Mouse (Mus musculus) hindbrain, embryonic 16.5 days (tissue): Measurements from ENCODE around the gene Gigyf1. TPM values are rescaled to one million over a fixed set of nuclear protein-coding genes. Genes with fewer than 3 reads are reported as not detected.
A peak's percentile ranks its signal among the peaks of the same experiment; 100 is the strongest.

Source experiments
- ATAC-seq: fragments of 200-750 bp; cut with Nextera tagmentation; 2 replicates; pipeline ENCODE4 v1.8.0; 2017; ENCODE audit warnings: moderate TSS enrichment, moderate library complexity
- H3K27ac ChIP-seq: fragments of 300-500 bp; sonication (generic); 2 replicates; pipeline ENCODE4 v1.5.1; 2014; ENCODE audit warnings: low read depth, mild to moderate bottlenecking, control low read depth, low read length, moderate library complexity
- H3K27me3 ChIP-seq: fragments of 300-500 bp; sonication (generic); replicated peaks from 2 replicates; pipeline ENCODE4 v1.6.1; 2014; ENCODE audit warnings: low read length; ENCODE audit not compliant: control insufficient read depth, insufficient read depth
- H3K36me3 ChIP-seq: fragments of 300-500 bp; sonication (generic); 2 replicates; pipeline ENCODE4 v1.6.1; 2014; ENCODE audit warnings: mild to moderate bottlenecking, low read length, moderate library complexity, mixed read lengths; ENCODE audit not compliant: control insufficient read depth, insufficient read depth
- H3K4me1 ChIP-seq: fragments of 300-500 bp; sonication (generic); 2 replicates; pipeline ENCODE4 v1.6.1; 2014; ENCODE audit warnings: low read depth, low read length; ENCODE audit not compliant: control insufficient read depth, insufficient read depth
- H3K4me2 ChIP-seq: fragments of 300-500 bp; sonication (generic); 2 replicates; pipeline ENCODE4 v1.6.1; 2014; ENCODE audit warnings: mild to moderate bottlenecking, low read length, control low read depth, moderate library complexity
- H3K4me3 ChIP-seq: fragments of 300-500 bp; sonication (generic); 2 replicates; pipeline ENCODE4 v1.5.1; 2014; ENCODE audit warnings: mild to moderate bottlenecking, low read length, control low read depth, moderate library complexity
- H3K9ac ChIP-seq: fragments of 300-500 bp; sonication (generic); 2 replicates; pipeline ENCODE4 v1.6.1; 2014; ENCODE audit warnings: low read depth, mild to moderate bottlenecking, control low read depth, low read length, moderate library complexity
- H3K9me3 ChIP-seq: fragments of 300-500 bp; sonication (generic); 2 replicates; pipeline ENCODE4 v1.6.1; 2014; ENCODE audit warnings: mild to moderate bottlenecking, low read length, moderate library complexity; ENCODE audit not compliant: control insufficient read depth
- WGBS: fragments of 180-500 bp; shearing (Covaris S2); extraction: QIAGEN DNeasy Blood & Tissue Kit; methylation state at CpG from one replicate; pipeline ENCODE4 v1.1.7; 2014; 5-methylcytosine and 5-hydroxymethylcytosine counted together
- polyA plus RNA-seq: library from polyadenylated mRNA; unstranded; fragments of >200 nt; fragmentation: Nextera tagmentation; extraction: Ambion mirVana; gene quantifications from 2 replicates; pipeline ENCODE4 v1.2.1, GENCODE M21; 2015

Gene Gigyf1
- polyA plus RNA-seq, 1 experiment from 2014 or later, result 11.8 TPM

GRCm38 (mm10) chr5:137530588-137531413, 12.5 kb downstream of the Gigyf1 start:
- Histone ChIP-seq H3K4me2 (peak overlapping the region; percentile 69), H3K27me3 (no peaks in the 10 kb centered on the region), H3K4me1 (peaks cover 28% of the 10 kb centered on the region), H3K4me3 (peak overlapping the region; percentile 94), H3K9ac (peak overlapping the region; percentile 98), H3K27ac (peak overlapping the region; percentile 97), H3K36me3 (peaks cover 23% of the 10 kb centered on the region), H3K9me3 (no peaks in the 10 kb centered on the region)
- WGBS, result under 1% methylated on average over 40 of the region's 46 CpGs
- peak; percentile 45 for ATAC-seq

DNA sequence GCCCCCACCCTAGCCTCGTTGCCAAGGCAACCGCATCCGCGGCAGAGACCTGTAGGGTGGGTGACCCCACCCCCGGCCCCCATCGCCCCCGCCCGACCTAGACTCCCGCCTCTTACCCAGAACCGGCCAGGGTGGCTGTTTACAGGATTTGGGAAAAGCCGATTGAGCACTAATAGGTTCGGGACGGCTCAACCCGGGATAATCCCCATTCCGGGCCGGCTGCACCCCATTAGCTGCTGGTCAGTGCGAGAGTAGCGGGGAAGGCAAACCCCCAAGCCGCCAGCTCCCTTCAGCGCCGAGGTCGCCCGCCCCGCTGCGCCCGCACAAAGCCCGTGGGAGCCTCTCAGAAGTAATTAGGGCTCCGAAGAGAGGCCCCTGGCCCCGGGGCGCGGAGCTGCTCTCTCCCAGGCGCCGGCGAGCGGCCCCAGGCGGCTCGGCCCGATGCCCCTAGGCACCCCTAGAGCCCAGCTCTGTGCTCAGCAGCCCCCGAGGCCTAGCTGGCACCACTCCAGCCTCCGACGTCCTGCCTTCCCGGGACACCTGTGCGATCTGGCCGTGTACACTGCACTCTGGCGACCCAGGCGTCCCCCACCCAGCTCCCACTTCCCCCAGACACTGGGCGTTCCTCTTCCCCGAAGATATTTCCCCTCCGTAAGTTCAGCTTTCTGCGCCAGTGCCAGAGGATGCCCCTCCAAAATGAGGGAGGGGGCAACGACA, 13.2 kb downstream of the Gigyf1 start:
- WGBS, result under 1% methylated on average over 42 of the region's 51 CpGs
- Histone ChIP-seq H3K27ac (peak overlapping the region; percentile 97), H3K9me3 (no peaks in the 10 kb centered on the region), H3K4me3 (peak overlapping the region; percentile 94), H3K9ac (peak overlapping the region; percentile 98), H3K4me1 (peaks cover 23% of the 10 kb centered on the region), H3K36me3 (peaks cover 22% of the 10 kb centered on the region), H3K4me2 (peak overlapping the region; percentile 69), H3K27me3 (no peaks in the 10 kb centered on the region)
- peak; percentile 4; the same call in 1 of the 2 replicates for ATAC-seq

DNA sequence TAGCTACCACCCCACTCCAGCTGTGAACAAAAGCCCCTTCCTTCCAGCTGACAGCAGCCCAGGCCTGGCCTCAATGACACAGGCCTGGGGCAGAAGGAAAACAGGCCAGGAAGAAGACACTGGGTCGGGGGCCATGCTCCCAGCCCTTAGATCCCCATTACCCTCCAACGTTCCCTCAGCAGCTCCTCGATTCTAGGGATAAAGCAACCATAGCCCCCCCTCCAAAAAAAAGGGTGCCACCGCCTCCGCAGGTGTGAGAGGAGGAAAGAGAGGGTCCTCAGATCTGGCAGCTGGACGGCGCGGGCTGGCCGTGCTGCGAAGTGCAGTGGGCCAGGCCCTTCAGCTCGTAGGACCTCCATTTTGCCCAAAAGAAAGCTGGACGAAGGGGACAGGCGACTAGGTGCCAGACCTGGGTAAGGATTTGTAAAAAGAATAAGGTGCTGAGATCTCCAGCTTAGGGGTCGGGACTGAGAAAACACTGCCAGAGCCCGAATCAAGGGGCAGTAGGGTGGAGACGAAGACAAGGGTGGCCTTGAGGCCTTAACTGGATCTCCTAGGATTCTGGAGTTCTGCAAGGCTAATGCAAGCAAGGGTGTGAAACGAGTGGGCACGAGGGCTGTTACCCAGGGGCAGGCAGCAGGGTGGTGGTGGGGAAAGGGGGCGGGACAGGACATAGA, 13.9 kb downstream of the Gigyf1 start:
- Histone ChIP-seq H3K9me3 (no peaks in the 10 kb centered on the region), H3K4me1 (peaks cover 23% of the 10 kb centered on the region), H3K4me3 (peak overlapping the region; percentile 94), H3K36me3 (peaks cover 20% of the 10 kb centered on the region), H3K9ac (peak overlapping the region; percentile 98), H3K27me3 (no peaks in the 10 kb centered on the region), H3K4me2 (peak overlapping the region; percentile 69), H3K27ac (peak overlapping the region; percentile 97)
- no peak; the same call in 1 of the 2 replicates for ATAC-seq
- WGBS, result 0% methylated on average over 19 of the region's 19 CpGs

DNA sequence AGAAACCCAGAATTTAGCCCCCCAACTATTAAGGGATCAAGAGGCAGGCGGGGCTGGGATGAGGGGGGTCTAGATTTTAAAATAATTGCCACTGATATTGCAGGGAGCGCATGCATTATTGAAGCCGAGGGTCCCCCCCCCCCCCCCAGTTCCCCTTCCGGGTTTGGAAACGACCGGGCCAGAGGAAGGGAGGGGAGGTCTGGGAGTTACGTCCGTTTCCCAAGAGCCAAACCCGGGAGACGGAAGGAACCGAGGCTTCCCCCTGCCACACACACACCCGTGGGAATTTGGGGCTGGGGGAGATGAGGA, 14.4 kb downstream of the Gigyf1 start:
- Histone ChIP-seq H3K4me2 (peak overlapping the region; percentile 69), H3K4me1 (peaks cover 23% of the 10 kb centered on the region), H3K27me3 (no peaks in the 10 kb centered on the region), H3K9me3 (no peaks in the 10 kb centered on the region), H3K4me3 (peak overlapping the region; percentile 94), H3K36me3 (peaks cover 15% of the 10 kb centered on the region), H3K27ac (peak overlapping the region; percentile 97), H3K9ac (peak overlapping the region; percentile 98)
- WGBS, result 0% methylated on average over 9 of the region's 12 CpGs
- ATAC-seq, result peak; percentile 12

DNA sequence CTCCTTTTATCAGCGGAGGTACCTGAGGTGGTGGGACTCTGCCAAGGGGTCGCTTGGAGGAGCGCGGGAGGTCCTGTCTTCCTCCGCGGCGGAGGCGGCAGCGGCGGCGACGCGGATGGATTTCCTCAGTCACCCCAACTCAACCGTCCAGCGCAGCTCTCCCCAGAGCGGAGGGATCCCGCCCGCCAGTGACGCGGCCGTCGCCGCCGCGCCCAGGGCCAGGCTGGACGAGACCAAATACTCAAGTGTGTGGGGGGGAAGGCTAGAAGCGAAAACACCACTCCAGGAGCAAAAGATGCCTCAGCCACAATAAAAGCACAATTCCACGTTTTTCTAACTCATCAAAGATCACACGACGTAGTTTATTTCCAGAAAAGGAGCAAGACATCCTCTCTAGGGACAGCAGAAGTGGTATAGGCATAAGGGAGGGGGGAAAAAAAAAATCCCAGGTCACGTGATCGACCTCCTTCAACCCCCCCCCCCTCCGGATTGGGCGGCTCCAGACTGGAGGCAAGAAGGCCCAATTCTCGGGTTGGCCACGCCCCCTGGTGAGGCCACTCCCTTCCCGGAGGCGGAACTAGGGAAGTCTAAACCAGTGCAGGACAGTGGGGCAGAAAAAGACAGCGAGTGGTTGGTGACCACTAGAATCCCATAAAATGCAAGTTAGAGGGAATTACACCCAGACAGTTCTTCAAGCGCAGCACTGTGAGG, 14.9 kb downstream of the Gigyf1 start, which contains the start of the genes Epo and Gnb2:
TSS of gene Epo (minus strand) at position 126 of the 711 bp plus-strand sequence.
TSS of gene Gnb2 (minus strand) at position 394 of the 711 bp plus-strand sequence.
- H3K9ac ChIP-seq, result peak within 1 kb of the TSS; percentile 98
- H3K4me1 ChIP-seq, result peaks cover 22% of the 10 kb centered on the region
- no peaks in the 10 kb centered on the region for H3K9me3 ChIP-seq
- peak within 1 kb of the TSS; percentile 97 for H3K27ac ChIP-seq
- 0% methylated on average over 24 of the region's 40 CpGs for WGBS
- ATAC-seq, result peak; percentile 74
- no peaks in the 10 kb centered on the region for H3K27me3 ChIP-seq
- peaks cover 10% of the 10 kb centered on the region for H3K36me3 ChIP-seq
- H3K4me2 ChIP-seq, result peak within 1 kb of the TSS; percentile 69
- H3K4me3 ChIP-seq, result peak within 1 kb of the TSS; percentile 94

DNA sequence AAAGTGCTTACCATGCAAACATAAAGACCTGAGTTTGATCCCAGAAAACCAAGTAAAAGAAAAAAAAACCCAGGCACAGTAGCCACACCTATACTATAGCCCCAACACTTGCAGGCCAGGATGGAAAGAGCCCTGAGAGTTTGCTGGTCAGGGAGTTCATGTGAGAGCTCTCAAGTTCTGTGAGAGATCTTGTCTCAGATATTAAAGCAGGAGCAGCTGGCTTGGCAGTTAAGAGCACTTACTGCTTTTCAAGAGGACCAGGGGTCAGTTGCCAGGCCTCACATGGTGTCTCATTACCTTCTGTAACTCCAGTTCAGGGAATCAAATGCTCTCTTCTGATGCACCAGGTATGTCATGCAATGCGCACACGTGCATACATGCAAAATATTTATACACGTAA, 16.4 kb downstream of the Gigyf1 start:
- no peaks in the 10 kb centered on the region for H3K36me3 ChIP-seq
- H3K9ac ChIP-seq, result no peak overlapping the region
- H3K4me1 ChIP-seq, result peaks cover 18% of the 10 kb centered on the region
- no peak overlapping the region for H3K4me2 ChIP-seq
- no peak for ATAC-seq
- WGBS, result 91% methylated on average over 3 of the region's 3 CpGs
- no peaks in the 10 kb centered on the region for H3K9me3 ChIP-seq
- H3K27ac ChIP-seq, result no peak overlapping the region
- H3K4me3 ChIP-seq, result no peak overlapping the region
- H3K27me3 ChIP-seq, result no peaks in the 10 kb centered on the region

- Histone ChIP-seq H3K4me1 (peaks cover 12% of the 10 kb centered on the region), H3K9me3 (no peaks in the 10 kb centered on the region), H3K27me3 (no peaks in the 10 kb centered on the region), H3K36me3 (no peaks in the 10 kb centered on the region), H3K27ac (no peak overlapping the region), H3K4me2 (no peak overlapping the region), H3K4me3 (no peak overlapping the region), H3K9ac (no peak overlapping the region)
- ATAC-seq, result no peak
- WGBS, result 88% methylated on average over 9 of the region's 9 CpGs
Observed at GRCm38 (mm10) chr5:137535318-137535717, 17.0 kb downstream of the Gigyf1 start.

DNA sequence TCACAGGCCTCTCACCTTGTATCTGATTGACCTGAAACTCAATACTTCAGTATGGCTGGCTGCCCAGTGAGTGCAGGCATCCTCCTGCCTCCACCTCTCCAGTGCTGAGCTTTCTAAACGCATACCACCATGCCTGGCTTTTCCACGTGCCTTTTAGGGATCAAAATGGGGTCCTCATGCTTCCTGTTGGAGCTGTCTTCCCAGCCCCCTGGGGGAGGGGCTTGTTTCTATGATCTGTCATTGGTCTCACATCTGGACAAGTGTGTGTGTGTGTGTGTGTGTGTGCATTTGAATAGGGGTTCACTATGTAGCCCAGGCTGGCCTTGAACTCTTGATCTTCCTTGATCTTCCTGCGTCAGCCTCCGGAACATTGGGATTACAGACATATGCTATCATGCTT, 19.1 kb downstream of the Gigyf1 start:
- ATAC-seq, result no peak
- H3K36me3 ChIP-seq, result no peaks in the 10 kb centered on the region

More for the DNA sequence above, 19.1 kb downstream of the Gigyf1 start:
- Histone ChIP-seq H3K27ac (no peak overlapping the region), H3K4me3 (no peak overlapping the region), H3K9ac (no peak overlapping the region), H3K4me2 (no peak overlapping the region), H3K9me3 (no peaks in the 10 kb centered on the region), H3K4me1 (peaks cover 10% of the 10 kb centered on the region), H3K27me3 (no peaks in the 10 kb centered on the region)
- 58% methylated on average over 4 of the region's 4 CpGs for WGBS
